Mouse (Mus musculus): ENCODE results near the gene Inpp4b. TPM values are rescaled to one million over a fixed set of nuclear protein-coding genes. Genes with fewer than 3 reads are reported as not detected.

Inpp4b gene
- 36.8 and 46.2 TPM in 2 replicates for total RNA-seq (2014; fragmentation: Nextera tagmentation)
- 35.6 and 36.8 TPM in 2 replicates for total RNA-seq (2017)
- polyA plus RNA-seq (2012) = 0.45 and 0.59 TPM in 2 replicates

DNA sequence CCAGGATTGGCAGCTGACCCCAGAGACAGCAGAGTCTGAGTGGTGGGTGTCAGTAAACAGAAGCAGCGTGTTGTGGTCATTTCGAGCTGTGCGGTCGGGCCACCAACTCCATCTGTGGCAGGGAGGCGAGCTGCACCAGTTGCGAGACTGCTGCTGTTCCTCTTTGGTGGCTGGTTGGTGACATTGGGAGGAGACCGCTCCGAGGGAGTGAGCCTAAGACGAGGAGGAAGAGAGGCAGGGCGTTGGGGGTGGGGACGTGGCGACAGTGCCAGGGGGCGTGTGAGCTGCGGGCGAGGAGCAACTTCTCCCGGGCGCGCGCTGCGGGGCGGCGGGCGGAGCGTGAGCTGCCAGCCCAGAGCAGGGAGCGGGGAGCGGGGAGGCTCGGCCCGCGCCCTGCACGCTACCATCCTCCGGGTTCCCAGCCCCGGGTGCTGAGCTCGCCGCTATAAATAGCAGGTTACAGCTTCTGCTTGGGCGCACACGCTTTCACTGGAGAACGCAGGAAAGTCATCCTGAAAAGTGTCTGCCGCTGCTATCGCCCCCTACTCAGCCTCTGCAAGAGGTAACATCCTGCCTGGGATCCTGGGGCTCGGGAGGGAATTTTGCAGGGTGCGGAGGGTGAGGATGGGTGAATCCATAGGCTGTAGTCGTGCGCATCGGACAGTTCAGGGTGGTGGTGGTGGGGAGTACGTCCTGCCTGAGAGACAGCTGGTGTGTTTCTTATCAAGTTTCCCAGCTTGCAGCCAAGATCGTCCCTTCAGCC lies at the start of gene Inpp4b:
Gene Inpp4b (plus strand): TSS at position 321 of the 763 bp plus-strand sequence.
- Histone ChIP-seq H3K9me3 (replicated peaks) (peaks cover 2% of the 10 kb centered on the region; the same call in 1 of the 2 replicates), H3K27me3 (ENCODE audit: insufficient read depth, low read length) (peaks cover 18% of the 10 kb centered on the region), H3K4me3 (ENCODE audit: low read depth, low read length) (peak within 1 kb of the TSS; percentile 68), H3K36me3 (replicated peaks) (no peaks in the 10 kb centered on the region), H3K4me1 (ENCODE audit: insufficient read depth, low read depth, low read length) (peaks cover 14% of the 10 kb centered on the region)
- TF ChIP-seq TAL1 (conservative IDR thresholded peaks at IDR 0.05; ENCODE audit: low read depth, low read length) = 0 out of 2 replicates have a peak, but pooled peaks have one; percentile 18
- TF ChIP-seq GATA2 (IDR thresholded peaks at IDR 0.05; ENCODE audit: borderline replicate concordance, low read depth, low read length) = no peak
- no peak; the same call in 1 of the 2 replicates for ATAC-seq (ENCODE audit: extremely low read depth, insufficient number of reproducible peaks, low FRiP score, poor library complexity, severe bottlenecking)
- DNase-seq (ENCODE audit: low spot score) = peak; percentile 25

GRCm38 (mm10) chr8:81335250-81335649 lies 7.1 kb upstream of the Inpp4b start:
- peaks cover 3% of the 10 kb centered on the region; the same call in 1 of the 2 replicates for H3K27me3 ChIP-seq (ENCODE audit: insufficient read depth, low read length)
- no peaks in the 10 kb centered on the region for H3K36me3 ChIP-seq (replicated peaks)
- no peaks in the 10 kb centered on the region for H3K4me1 ChIP-seq (ENCODE audit: insufficient read depth, low read depth, low read length)
- TF ChIP-seq POLR2AphosphoS5 (IDR thresholded peaks at IDR 0.05; ENCODE audit: insufficient replicate concordance, low read depth, low read length) (no peak), TAL1 (conservative IDR thresholded peaks at IDR 0.05; ENCODE audit: low read depth, low read length) (no peak), GATA1 (IDR thresholded peaks at IDR 0.05; ENCODE audit: borderline replicate concordance, low read length) (no peak), GATA2 (IDR thresholded peaks at IDR 0.05; ENCODE audit: borderline replicate concordance, low read depth, low read length) (no peak), CTCF (IDR thresholded peaks at IDR 0.05; ENCODE audit: low read depth, low read length) (no peak)
- ATAC-seq (ENCODE audit: extremely low read depth, insufficient number of reproducible peaks, low FRiP score, poor library complexity, severe bottlenecking) (no peak), DNase-seq (ENCODE audit: low spot score) (no peak)
- H3K4me3 ChIP-seq (ENCODE audit: low read depth, low read length) = no peak overlapping the region
- no peaks in the 10 kb centered on the region for H3K9me3 ChIP-seq (replicated peaks)

- H3K27me3 ChIP-seq (ENCODE audit: insufficient read depth, low read length) = peaks cover 18% of the 10 kb centered on the region
- peaks cover 2% of the 10 kb centered on the region; the same call in 1 of the 2 replicates for H3K9me3 ChIP-seq (replicated peaks)
- TF ChIP-seq TAL1 (conservative IDR thresholded peaks at IDR 0.05; ENCODE audit: low read depth, low read length) (no peak), GATA2 (IDR thresholded peaks at IDR 0.05; ENCODE audit: borderline replicate concordance, low read depth, low read length) (no peak), POLR2AphosphoS5 (IDR thresholded peaks at IDR 0.05; ENCODE audit: insufficient replicate concordance, low read depth, low read length) (no peak), GATA1 (IDR thresholded peaks at IDR 0.05; ENCODE audit: borderline replicate concordance, low read length) (no peak), CTCF (IDR thresholded peaks at IDR 0.05; ENCODE audit: low read depth, low read length) (no peak)
- no peaks in the 10 kb centered on the region for H3K36me3 ChIP-seq (replicated peaks)
- DNase-seq (ENCODE audit: low spot score) (no peak), ATAC-seq (ENCODE audit: extremely low read depth, insufficient number of reproducible peaks, low FRiP score, poor library complexity, severe bottlenecking) (no peak)
- H3K4me1 ChIP-seq (ENCODE audit: insufficient read depth, low read depth, low read length) = peaks cover 14% of the 10 kb centered on the region
- H3K4me3 ChIP-seq (ENCODE audit: low read depth, low read length) = no peak overlapping the region
These were observed 1.2 kb upstream of the Inpp4b start for GRCm38 (mm10) chr8:81341191-81341590.

DNA sequence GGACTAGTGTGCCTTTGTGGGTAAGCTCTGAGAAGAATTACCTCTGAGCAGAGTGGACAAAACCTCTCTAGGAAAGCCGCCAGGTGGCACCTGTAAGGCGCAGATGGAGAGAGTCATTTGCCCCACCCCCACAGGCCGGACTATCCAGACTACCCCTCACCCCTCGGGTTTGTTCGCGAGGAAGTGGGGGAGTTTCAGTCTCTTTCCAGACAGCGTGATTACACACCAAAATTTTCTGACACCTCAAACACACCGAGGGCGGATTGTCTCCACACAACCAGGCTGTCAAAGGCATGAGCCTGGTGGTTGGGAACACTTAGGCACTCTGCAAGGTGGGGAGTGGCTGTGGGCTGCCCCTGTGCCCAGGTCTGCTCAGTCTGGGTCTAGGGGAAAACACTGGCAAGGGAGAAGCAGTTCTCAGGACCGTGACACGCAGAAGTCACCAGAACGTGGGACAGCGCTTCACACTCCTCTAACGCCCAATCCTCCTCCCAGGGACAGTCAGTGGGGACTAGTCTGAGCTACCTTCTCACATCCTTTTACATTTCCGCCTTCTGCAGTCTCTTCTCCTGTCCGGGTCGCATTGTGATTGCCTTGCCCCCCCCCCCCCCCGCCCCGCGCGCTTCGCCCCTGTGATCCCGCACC lies 643 bp upstream of the Inpp4b start:
- Histone ChIP-seq H3K4me3 (ENCODE audit: low read depth, low read length) (peak overlapping the region; percentile 68; the same call in 1 of the 2 replicates), H3K9me3 (replicated peaks) (peaks cover 2% of the 10 kb centered on the region; the same call in 1 of the 2 replicates), H3K27me3 (ENCODE audit: insufficient read depth, low read length) (peaks cover 18% of the 10 kb centered on the region), H3K4me1 (ENCODE audit: insufficient read depth, low read depth, low read length) (peaks cover 14% of the 10 kb centered on the region), H3K36me3 (replicated peaks) (no peaks in the 10 kb centered on the region)
- DNase-seq (ENCODE audit: low spot score) = no peak
- TF ChIP-seq CTCF (IDR thresholded peaks at IDR 0.05; ENCODE audit: low read depth, low read length) (no peak), TAL1 (conservative IDR thresholded peaks at IDR 0.05; ENCODE audit: low read depth, low read length) (no peak), GATA2 (IDR thresholded peaks at IDR 0.05; ENCODE audit: borderline replicate concordance, low read depth, low read length) (no peak), GATA1 (IDR thresholded peaks at IDR 0.05; ENCODE audit: borderline replicate concordance, low read length) (no peak), POLR2AphosphoS5 (IDR thresholded peaks at IDR 0.05; ENCODE audit: insufficient replicate concordance, low read depth, low read length) (no peak)
- ATAC-seq (ENCODE audit: extremely low read depth, insufficient number of reproducible peaks, low FRiP score, poor library complexity, severe bottlenecking) = no peak

DNA sequence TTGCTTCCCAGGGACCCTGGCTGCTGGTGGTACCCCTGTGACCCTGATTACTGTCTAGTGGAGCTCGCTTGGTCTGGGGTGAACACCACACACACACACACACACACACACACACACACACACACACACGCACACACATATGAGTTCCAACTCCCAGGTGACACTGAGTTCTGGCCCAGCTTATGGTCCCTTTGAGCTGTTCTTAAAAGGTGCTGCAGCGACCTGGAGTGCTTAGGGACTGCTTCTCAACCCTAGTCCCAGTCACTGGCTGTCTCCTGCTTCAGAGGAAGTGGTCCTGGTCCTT lies 595 bp downstream of the Inpp4b start:
- Histone ChIP-seq H3K4me1 (ENCODE audit: insufficient read depth, low read depth, low read length) (peaks cover 14% of the 10 kb centered on the region), H3K4me3 (ENCODE audit: low read depth, low read length) (no peak overlapping the region)
- no peak for ATAC-seq (ENCODE audit: extremely low read depth, insufficient number of reproducible peaks, low FRiP score, poor library complexity, severe bottlenecking)

DNA sequence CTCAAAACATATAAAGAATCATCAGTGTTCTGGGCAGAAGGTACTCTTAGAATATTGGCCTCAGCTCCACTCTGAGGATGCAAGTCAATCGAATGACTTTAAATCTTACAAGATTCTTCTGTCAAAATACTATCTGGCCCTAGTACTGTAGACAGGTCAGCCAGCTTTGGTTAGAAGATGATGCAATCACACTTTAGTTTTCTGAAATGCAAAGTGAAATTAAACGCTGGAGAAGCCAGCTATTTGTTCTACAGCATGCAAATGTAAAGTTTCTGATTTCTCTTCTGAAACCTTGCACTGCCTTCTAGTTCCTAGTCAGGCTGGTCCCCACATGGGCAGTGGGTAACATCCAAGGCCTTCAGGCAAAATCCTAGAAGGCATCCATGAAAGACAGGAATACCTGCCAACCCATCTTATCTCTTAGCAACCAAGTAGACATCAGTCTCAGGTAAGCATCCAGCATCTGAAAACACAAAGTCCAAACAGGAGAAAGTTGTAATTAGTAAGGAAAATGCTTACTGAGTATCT lies 2.9 kb downstream of the Inpp4b start:
- H3K27me3 ChIP-seq (ENCODE audit: insufficient read depth, low read length) = peaks cover 20% of the 10 kb centered on the region
- ATAC-seq (ENCODE audit: extremely low read depth, insufficient number of reproducible peaks, low FRiP score, poor library complexity, severe bottlenecking) = no peak
- TF ChIP-seq POLR2AphosphoS5 (IDR thresholded peaks at IDR 0.05; ENCODE audit: insufficient replicate concordance, low read depth, low read length) (no peak), TAL1 (conservative IDR thresholded peaks at IDR 0.05; ENCODE audit: low read depth, low read length) (no peak), GATA1 (IDR thresholded peaks at IDR 0.05; ENCODE audit: borderline replicate concordance, low read length) (no peak)
- no peaks in the 10 kb centered on the region for H3K36me3 ChIP-seq (replicated peaks)
- no peak overlapping the region for H3K4me3 ChIP-seq (ENCODE audit: low read depth, low read length)
- H3K9me3 ChIP-seq (replicated peaks) = peaks cover 2% of the 10 kb centered on the region; the same call in 1 of the 2 replicates
- H3K4me1 ChIP-seq (ENCODE audit: insufficient read depth, low read depth, low read length) = peaks cover 14% of the 10 kb centered on the region
- no peak for DNase-seq (ENCODE audit: low spot score)

More for the DNA sequence above, 595 bp downstream of the Inpp4b start:
- peaks cover 2% of the 10 kb centered on the region; the same call in 1 of the 2 replicates for H3K9me3 ChIP-seq (replicated peaks)
- no peak for TF ChIP-seq CTCF (IDR thresholded peaks at IDR 0.05; ENCODE audit: low read depth, low read length)
- no peak for TF ChIP-seq GATA1 (IDR thresholded peaks at IDR 0.05; ENCODE audit: borderline replicate concordance, low read length)
- no peak for TF ChIP-seq POLR2AphosphoS5 (IDR thresholded peaks at IDR 0.05; ENCODE audit: insufficient replicate concordance, low read depth, low read length)
- TF ChIP-seq GATA2 (IDR thresholded peaks at IDR 0.05; ENCODE audit: borderline replicate concordance, low read depth, low read length) = no peak
- TF ChIP-seq TAL1 (conservative IDR thresholded peaks at IDR 0.05; ENCODE audit: low read depth, low read length) = no peak
- H3K36me3 ChIP-seq (replicated peaks) = no peaks in the 10 kb centered on the region
- no peak for DNase-seq (ENCODE audit: low spot score)
- H3K27me3 ChIP-seq (ENCODE audit: insufficient read depth, low read length) = peaks cover 18% of the 10 kb centered on the region

Data from G1E (cell line).